Mouse (Mus musculus): ENCODE data around the gene Col17a1. TPM values are rescaled to one million over a fixed set of nuclear protein-coding genes. Genes with fewer than 3 reads are reported as not detected.

Gene Col17a1
- total RNA-seq, 2 experiments from 2014 or later, result not detected

DNA sequence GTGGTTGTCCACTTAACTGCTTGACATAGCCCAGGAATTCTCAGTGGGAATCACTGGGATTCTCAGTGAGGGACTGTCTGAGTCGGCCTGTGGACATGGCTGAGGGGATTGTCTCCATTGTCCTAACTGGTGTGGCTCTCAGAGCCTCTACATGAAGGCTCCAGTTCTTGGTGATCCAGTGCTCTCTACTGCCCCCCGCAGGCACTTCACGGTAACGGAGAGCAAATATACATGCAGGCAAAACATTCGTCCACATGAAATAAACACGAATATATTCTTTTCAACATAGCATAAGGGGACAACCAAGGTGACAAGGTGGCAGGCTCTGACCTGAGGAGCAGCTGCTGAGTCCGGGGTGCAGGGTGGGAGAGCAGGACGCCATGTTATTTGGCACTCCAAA is 17.5 kb downstream of the Col17a1 start:
- peak; percentile 66 for ATAC-seq (replicated peaks; ENCODE audit: poor library complexity, severe bottlenecking)

DNA sequence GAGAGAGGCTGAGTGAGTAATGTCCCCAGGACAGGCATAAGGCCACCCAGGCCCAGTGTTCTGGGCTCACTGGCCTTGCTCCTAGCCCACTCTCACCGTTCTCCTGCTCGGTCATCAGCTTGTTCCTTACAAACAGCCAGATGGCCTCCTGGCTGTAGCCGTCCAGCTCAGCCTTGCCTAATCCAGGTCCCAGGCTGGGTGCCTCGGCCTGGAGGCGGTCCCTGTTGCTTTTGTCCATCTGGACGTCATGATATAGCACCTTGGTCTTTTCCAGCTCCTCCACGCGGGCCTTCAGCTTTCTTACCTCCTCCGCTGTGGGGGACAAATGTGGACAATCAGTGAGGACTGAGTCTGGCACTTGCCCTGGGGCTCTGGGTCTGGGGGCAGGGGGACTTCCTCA is 23.5 kb downstream of the Col17a1 start:
- no peak for ATAC-seq (replicated peaks; ENCODE audit: poor library complexity, severe bottlenecking)

DNA sequence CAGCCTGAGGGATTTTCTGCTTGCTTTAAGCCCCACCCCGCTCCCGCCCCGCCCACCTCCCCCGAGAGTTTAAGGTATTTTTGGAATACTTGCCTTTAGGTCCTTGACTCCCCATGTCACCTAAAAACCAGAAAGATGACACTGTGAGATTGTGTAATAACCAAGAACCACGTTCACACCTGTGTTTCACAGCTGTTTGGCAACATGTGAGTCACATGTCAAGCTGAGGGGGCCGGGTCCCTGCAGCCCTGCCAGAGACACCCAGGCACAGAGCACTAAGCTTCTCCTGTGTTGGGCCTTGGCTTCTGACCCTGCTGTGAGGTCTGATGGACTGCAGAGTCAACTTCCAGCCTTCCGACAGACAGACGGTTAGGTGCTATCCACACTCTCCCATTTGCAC is 24.3 kb downstream of the Col17a1 start:
- ATAC-seq (replicated peaks; ENCODE audit: poor library complexity, severe bottlenecking), result no peak

DNA sequence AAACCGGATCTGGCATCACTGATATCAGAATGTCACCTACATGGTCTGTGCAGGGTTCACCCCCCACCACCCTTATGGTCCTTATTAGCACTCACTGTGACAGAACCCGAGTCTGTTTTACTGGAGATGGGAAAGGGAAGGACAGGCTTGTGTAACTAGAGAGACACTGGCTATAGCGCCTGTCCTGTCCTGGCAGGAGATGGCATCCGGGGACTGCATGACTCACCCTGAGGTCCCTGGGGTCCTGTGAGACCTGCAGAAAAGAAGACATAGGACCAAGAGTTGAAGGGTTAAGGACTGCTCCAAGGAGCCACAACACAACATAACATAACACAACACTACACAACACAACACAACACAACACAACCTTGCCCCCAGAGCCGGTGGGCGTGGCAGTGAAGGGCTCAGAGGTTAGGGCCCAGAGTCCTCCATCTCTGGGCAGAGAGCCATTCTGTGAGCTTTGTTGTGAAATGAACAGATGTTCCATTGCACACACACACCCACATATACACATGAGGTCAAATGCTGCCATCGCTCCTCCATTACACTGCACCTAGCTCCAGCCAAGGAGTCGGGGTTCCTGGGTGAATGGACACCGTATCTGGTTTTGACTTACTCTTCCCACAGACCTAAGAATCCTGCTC is 32.0 kb downstream of the Col17a1 start:
- no peak for ATAC-seq (replicated peaks; ENCODE audit: poor library complexity, severe bottlenecking)

DNA sequence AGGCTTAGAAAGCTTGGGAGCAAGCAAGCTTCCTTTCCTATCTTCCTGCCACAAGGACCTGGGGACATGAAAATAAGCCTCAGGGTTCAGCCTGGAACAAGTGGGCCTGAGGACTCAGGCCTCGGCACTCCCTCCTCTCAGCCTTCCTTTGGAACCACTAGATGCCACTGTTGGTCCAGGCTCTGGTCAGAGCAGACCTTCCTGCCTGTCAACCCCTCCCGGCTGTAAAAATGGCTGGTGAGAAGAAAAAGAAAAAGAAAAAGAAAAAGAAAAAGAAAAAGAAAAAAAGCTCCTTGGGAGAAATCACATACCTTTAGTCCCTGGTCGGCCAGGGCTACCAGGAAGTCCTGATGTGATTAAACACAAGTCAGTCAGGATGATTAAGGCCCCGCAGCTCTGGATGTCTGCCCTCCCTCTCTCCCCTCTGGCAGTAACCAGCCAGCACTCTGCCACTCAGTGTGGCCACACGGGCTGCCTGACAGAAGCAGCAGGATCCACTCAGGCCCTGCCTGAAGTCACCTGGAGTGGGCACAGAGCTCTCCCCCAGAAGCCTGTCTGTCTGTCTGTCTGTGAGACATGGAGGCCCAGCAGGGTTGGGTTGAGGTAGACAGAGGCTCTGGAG is 32.9 kb downstream of the Col17a1 start:
- no peak for ATAC-seq (replicated peaks; ENCODE audit: poor library complexity, severe bottlenecking)

DNA sequence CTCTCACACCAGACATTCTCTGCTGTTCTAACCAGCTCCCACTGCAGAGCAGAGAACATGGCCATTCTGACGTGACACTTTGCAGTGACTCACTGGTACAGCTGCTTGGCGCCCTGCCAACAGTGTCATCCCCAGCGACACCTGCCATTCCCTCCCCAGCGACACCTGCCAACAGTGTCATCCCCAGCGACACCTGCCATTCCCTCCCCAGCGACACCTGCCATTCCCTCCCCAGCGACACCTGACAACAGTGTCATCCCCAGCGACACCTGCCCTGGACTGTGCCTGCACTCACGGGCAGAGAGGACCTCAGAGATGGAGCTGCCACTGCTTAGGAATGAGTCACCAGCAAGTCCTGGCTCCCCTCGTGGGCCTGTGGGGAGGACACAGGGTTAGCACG is 37.0 kb downstream of the Col17a1 start:
- no peak for ATAC-seq (replicated peaks; ENCODE audit: poor library complexity, severe bottlenecking)

DNA sequence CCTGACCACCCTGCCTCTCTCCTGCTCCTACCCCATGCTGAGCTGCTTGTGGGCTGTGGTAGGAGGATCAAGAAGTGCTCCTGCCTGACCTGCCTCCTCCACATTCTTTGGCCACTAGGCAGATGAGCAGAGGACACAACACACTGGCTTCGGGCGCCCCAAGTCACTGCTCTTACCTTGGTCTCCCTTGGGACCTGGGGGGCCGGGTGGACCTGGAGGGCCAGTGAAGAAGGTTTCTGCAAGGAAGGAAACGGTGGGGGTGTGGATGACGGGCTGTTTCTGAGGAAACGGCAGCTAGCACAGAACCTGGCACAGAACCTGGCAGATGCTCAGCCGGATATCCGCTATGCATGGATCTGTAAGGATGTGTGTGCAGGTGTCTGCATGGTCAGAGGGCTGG is 38.7 kb downstream of the Col17a1 start:
- ATAC-seq (replicated peaks; ENCODE audit: poor library complexity, severe bottlenecking), result no peak

DNA sequence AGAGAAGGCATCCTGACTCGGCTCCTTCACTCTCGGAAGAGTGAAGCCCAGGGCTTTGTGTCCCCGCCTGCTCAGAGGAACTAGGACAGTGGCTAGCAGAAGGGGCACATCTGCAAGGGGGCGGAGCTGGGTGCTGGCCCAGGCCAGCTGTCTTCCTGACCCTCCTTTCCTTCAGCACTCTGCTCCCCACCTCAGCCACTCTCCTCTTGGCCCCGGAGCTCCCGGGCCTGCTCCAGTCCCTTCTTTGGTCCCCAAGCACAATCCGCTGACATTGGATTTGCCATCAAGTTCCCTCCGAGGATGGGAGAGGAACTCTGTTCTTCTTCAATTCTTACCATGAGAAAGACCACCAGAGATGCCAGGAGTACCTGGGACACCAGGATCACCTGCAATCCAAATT is 39.6 kb downstream of the Col17a1 start:
- ATAC-seq (replicated peaks; ENCODE audit: poor library complexity, severe bottlenecking), result no peak

DNA sequence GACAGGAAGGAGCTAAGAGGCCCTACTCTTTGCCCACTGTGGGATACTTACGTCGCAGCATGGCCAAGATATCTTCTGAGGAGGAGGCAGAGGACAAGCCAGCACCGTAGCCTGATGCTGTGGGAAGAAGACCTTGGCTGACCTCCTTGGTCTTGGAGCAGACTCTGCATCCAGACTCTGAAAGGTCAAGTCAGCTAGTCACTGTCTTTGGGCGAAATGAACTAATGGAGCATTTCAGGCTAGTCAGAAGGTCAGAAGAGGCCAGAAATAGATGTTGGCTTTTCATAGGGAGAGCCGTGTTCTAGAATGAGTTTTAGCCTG is 40.8 kb downstream of the Col17a1 start:
- ATAC-seq (replicated peaks; ENCODE audit: poor library complexity, severe bottlenecking), result no peak

DNA sequence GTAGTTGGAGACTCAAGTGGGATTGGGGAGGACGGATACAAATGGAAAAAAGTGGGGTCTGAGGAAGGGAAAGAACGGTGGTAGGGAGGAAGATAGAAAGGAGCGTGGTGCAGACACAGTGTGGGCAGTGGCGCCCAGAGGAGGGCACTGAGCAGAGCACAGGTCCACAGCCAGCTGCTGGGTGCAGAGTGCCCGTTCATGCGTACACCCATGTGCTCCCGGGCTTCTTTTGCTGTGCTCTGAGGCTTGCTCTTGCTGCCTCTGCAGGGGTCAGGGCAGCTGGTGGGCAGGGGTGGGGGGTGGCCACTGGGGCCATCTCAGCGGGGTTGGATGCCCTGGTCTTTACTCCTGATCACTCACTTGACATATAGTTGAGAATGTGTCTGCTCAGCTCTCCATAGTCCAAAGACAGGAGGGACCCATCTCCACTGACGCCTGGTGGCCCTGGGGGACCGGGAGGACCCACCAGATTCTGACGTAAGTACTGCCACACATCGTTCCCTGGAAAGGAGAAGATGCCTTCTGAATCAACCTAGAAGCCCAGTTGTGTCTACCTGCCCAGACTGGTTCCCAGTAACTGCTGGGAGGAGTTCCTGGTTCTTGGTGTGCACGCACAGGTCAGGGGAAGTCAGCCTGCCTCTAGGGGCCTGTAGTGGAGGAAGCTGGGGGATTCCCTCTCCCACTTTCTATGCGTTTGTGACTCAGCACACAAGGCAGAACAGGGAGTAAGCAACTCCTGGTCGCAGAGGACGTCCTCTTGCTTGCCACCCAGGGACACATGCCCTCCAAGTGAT is 41.3 kb downstream of the Col17a1 start:
- peak; percentile 22; the same call in 1 of the 2 replicates for ATAC-seq (replicated peaks; ENCODE audit: poor library complexity, severe bottlenecking)

DNA sequence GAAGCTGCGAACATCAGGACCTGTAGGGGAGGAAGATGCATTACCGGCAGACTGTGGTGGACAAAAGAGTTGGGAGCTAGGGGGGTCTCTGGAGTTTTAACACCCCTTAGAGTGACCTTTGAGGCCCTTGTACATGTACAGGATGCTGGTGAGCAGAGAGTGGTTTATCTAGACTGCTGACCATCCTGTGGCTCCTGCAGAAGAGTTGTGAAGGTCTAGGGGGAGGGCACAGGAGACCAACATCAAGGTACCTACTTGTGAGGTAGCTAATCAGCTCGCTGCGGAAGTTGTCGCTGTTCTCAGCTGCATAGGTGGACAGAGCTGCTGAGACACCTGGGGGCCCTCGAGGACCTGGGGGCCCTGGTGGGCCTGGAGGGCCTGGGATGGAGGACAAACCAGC is 42.8 kb downstream of the Col17a1 start:
- ATAC-seq (replicated peaks; ENCODE audit: poor library complexity, severe bottlenecking), result no peak

DNA sequence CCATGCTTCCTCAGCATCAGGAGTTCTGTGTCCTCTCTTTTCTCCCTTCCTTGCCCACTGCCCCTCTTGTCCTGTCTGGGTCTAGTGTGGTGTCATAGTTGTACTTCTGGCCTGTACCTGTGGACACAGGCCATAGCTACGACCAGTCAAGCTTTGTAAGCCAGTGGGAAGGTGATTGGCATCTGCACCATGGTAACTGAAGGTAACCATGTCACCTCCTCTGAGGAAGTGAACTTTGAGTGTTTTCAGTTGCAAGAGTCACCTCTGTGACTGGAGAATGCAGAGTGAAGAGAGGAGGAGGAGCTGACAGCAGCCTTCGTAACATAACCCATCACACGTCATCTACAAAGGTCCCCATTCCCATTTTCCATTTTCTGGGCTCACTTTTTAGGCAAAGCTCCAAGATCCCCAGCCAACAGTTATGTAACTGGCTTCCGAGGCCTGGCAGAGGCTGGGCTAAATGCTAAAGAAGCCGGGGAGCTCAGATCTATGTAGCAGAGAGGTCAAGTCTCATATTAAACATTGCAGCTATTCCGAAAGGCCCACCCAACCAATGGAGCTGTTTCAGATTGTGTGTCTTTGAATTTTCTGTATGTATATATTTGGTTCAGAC is 45.3 kb downstream of the Col17a1 start:
- no peak for ATAC-seq (replicated peaks; ENCODE audit: poor library complexity, severe bottlenecking)

DNA sequence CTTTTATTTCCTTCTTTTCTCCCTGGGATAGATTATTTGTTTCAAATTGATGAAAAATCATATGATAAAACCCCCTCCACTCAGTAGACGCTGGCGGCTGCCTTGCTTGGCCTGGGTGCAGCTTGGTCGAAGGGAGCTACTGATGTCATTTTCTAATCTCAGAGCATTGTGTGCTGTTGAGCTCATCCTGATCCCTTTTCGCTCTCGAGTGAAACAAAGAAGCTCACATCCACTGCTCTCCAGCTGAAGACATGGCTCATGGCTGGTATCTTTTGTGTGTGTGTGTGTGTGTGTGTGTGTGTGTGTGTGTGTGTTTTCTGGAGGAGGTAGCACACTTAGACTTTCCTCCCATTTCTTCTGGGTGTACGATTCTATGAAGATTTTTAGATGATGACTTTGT is 46.3 kb downstream of the Col17a1 start:
- no peak for ATAC-seq (replicated peaks; ENCODE audit: poor library complexity, severe bottlenecking)

DNA sequence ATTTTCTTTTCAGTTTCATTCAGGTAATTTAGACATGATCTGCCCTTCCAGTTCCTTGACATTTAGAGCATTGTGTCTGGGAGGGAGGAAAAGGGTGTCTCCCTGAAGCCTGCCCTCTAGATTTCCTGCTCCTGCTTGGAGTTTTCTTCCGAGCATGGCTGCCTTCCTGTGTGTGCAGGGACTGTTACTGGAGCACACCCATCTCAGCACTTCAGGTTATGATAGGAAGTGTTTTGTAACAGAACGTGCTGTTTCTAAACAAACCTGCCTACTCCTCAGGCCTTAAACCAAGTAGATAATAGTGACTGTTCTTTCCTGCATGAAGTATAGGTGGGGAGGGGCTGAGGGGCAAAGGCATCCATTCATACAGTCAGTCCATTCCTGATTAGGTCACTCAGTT is 48.0 kb downstream of the Col17a1 start:
- no peak for ATAC-seq (replicated peaks; ENCODE audit: poor library complexity, severe bottlenecking)

DNA sequence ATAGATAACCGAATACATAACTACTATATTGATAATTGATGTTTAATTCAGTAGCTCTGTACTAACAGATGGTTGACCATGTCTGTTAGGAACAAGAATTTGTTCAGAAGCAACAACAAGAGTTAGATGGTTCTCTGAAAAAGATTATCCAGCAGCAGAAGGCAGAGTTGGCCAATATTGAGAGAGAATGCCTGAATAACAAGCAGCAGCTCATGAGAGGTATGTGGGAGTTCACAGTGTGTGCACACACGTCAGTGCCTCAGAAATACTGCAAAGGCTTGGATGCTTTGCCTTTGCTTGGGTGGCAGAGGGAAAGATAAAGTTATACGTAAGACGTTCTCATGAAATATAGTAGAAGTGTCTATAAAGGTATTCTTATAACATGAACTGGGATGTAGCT is 56.5 kb downstream of the Col17a1 start:
- ATAC-seq (replicated peaks; ENCODE audit: poor library complexity, severe bottlenecking), result no peak

DNA sequence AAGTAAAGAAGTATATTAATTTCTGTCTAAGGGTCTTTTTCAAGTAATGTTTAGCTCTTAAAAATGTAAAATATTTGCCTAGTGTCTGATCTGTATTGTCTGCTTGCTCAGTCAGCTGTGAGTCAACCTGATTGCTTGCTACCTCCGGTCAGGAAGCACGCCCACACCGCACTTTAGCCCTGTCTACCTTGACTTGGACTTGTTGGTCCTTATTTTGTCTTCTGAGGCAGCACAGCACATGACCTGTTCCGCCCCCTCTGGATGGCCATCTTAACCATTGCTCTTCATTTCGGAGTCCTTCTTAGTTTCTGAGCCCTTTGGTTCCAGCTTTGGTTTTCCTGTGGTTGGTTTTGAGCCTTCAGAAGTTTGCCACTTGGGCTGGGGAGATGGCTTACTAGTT is 60.1 kb downstream of the Col17a1 start:
- no peak for ATAC-seq (replicated peaks; ENCODE audit: poor library complexity, severe bottlenecking)

DNA sequence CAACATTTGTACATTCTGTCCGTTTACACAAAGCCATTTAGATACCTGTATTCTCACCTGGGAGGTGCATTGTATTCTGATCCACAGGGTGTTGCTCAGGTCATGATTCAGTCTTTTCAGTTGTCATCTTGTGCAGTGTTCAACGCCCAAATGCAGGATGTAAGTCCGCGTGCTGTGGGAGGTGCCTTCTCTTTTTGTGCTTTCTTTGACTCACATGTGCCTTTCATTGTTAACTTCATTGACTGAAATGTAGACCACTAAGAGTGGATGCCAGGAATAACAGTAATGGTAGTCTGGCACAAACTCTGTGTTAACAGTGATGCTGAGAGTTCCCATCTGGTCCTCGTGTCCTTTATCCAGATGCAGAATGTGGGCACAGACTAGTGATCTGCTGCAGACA is 61.5 kb downstream of the Col17a1 start:
- no peak for ATAC-seq (replicated peaks; ENCODE audit: poor library complexity, severe bottlenecking)

DNA sequence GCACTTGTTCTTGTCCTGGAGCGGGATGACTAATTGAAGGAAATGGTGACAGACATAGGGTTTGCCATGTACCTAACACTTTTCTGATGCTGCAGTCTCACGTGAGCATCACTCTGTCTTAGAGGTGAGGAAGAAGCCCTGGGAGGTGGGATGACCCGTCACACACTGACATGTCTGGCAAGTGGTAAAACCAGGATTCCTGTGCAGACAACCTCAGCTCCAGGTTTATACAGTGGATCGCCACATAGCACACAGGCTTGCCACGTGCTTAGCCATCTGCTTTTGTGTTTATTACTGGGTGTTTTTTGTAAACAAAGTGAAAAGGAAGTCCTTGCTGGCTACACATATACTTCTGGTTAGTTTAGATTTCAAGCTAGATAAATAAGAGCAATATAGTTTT is 62.8 kb downstream of the Col17a1 start:
- no peak for ATAC-seq (replicated peaks; ENCODE audit: poor library complexity, severe bottlenecking)

DNA sequence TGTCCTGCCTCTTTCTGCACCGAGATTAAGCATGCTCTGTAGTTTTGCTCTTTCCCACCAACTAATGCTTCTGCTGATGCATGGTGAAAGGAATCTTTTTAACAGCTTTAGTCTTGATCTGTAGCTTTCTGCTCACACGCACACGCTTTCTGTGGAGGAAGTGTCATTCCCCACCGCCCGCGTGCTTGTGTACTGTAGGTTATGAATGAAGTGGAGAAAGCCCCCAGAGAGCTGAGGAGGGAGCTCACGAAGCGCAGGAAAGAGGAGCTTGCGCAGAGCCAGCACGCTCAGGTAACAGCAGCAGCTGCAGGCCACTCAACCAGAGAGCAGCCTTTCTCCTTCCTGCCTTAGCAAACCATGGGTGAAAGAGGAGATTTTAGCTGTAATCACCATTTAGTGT is 64.4 kb downstream of the Col17a1 start:
- ATAC-seq (replicated peaks; ENCODE audit: poor library complexity, severe bottlenecking), result no peak

DNA sequence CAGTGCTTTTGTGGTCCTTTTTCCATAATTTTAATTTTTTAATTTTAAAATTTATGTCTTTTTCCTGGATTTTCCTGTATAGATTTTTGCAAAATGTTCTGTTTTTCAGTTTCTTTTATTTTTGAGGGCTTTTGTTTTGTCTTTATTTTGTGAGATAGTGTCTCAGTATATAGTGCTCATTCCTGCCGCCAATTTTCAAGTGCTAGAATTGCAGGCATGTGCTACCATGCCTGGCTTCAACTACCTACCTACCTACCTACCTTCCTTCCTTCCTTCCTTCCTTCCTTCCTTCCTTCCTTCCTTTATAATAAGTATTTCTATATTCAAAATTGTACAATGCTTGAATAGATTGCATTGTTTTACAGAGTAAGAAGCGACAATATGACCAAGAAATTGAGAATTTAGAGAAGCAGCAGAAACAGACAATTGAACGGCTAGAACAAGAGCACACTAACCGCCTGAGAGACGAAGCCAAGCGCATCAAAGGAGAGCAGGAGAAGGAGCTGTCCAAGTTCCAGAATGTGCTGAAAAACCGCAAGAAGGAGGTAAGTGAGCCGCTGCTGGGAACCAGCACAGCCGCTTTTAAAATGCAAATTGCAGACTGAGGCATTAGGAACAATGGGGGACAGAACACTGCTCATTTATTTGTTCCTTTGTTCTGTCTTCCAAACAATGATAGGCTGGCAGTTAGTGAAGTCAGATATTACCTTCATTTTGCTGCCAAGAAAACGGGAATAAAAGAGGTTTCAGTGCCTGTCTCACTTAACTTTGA is 66.8 kb downstream of the Col17a1 start:
- ATAC-seq (replicated peaks; ENCODE audit: poor library complexity, severe bottlenecking), result no peak

DNA sequence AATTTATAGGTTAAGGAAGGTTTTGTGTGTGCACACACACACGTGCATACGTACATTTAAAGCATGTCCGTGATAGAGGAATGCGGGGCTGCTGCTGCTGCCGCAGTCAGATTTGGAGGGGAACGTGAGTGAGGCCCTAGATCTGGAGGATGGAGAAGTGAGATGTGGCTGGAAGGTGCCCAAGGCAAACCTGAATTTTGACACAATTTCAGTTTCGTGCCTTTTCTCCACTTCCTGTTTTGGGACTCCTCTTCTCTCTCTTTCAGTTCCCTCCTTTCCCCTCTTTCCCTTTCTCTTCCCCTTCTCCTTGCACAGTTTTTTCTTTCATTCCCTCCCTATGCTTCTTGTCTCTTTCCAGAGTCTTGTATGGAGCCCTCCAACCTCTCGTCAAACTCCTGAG is 70.4 kb downstream of the Col17a1 start:
- peak; percentile 87 for ATAC-seq (replicated peaks; ENCODE audit: poor library complexity, severe bottlenecking)

Data from granulocyte monocyte progenitor cell, adult 5-6 weeks (primary cell).